Mouse (Mus musculus): ENCODE results near the gene Tlcd2. TPM values are rescaled to one million over a fixed set of nuclear protein-coding genes. Genes with fewer than 3 reads are reported as not detected.
"Not testable (repeated sequence)": the region's sequence is repeated elsewhere in the genome, so short reads cannot be mapped to it uniquely, and the experiment has no call there.

Tlcd2 gene
- polyA plus RNA-seq, 1 experiment from 2014 or later: 16.7 TPM

DNA sequence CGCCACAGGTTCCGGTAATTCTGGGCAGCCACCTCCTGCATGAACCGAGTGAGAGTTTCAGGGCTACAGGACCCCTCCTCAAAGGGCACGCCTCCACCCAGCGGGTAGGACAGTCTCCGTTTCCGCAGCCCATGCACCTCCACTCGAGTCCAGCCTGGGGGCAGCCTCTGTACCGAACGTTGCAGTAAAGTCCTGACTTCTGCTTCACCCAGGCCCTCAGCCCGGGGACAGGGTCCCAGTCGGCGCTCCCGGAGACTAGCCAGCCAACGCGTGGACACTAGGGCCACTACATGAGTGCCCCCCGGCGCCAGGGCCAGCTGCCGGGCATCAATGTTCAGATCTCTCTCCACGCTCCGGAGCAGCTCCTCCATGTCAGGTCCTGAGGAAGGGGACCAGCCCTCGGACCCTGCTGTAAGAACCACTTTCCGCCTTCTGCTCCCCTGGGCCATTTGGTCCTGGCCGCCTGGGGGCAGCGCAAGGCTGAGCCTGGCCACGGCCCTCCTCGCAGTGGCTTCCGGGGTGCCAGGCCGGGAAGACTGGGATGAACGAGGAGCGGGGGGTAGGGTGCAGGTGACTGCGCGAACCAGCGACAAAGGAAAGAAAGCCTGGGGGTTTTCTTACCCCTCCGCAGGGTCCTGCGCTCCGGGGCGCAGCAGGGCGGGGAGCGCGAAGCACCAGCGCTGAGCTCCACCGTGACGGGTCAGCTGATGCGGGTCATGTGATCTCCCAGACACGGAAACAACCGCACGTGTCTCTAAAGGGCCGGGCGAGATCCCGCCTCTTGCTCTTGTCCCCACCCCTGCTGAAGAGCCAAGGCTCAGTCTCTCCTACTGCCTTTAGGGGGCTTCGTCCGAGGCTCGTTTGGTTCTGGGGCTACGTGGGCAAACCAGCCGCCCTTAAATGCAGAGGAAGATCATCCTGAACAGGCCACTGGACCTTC is 7.3 kb upstream of the Tlcd2 start, which contains the start of gene Wdr81:
TSS of gene Wdr81 (minus strand) at position 727 of the 940 bp plus-strand sequence.
- H3K36me3 ChIP-seq (ENCODE audit: control insufficient read depth, insufficient read depth, low read length): no peaks in the 10 kb centered on the region
- peak; percentile 95 for ATAC-seq (ENCODE audit: low read depth)

DNA sequence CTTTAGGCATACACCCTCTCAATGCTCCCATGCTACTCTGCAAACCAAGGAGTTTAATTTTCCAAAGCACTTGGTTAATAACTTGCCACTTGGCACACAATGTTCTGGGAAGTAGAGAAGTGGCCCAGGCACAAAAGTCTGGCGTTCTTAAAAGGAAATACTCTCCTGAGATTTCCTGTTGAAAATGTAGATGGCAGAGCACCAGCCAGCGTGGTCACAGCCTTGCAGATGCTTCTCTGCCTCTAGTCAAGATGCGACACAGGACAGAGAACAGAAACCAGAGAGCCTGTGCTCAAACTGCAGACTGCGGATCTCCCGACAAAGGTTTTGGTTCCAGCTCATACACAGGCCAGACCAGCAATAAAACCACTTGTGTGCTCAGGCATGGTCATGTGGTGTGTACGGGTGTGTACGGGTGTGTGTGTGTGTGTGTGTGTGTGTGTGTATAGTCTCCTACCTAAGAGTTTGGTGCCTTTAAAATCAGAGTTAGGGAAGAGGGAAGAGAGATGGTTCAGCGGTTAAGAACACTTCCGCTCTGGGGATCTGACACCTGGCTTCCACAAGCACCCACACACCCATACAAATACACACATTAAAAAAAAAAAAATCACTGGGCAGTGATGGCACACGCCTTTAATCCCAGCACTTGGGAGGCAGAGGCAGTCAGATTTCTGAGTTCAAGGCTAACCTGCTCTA is 6.3 kb upstream of the Tlcd2 start:
- Histone ChIP-seq H3K9me3 (ENCODE audit: control insufficient read depth, low read length) (no peaks in the 10 kb centered on the region), H3K4me2 (ENCODE audit: low read depth, low read length) (peak overlapping the region; percentile 99), H3K27me3 (ENCODE audit: control insufficient read depth, insufficient read depth, low read depth, low read length) (no peaks in the 10 kb centered on the region), H3K9ac (ENCODE audit: low read length) (peak overlapping the region; percentile 73), H3K4me3 (ENCODE audit: low read length) (peak overlapping the region; percentile 66), H3K36me3 (ENCODE audit: control insufficient read depth, insufficient read depth, low read length) (no peaks in the 10 kb centered on the region), H3K27ac (ENCODE audit: low read length) (peak overlapping the region; percentile 67), H3K4me1 (replicated peaks; ENCODE audit: control insufficient read depth, insufficient read depth, low read length) (peaks cover 24% of the 10 kb centered on the region)
- no peak for ATAC-seq (ENCODE audit: low read depth)
- 67% methylated on average over 10 of the region's 10 CpGs for WGBS

More for the DNA sequence above, 7.3 kb upstream of the Tlcd2 start, which contains the start of gene Wdr81:
- 1% methylated on average over 56 of the region's 56 CpGs for WGBS
- Histone ChIP-seq H3K9me3 (ENCODE audit: control insufficient read depth, low read length) (no peaks in the 10 kb centered on the region), H3K27me3 (ENCODE audit: control insufficient read depth, insufficient read depth, low read depth, low read length) (no peaks in the 10 kb centered on the region), H3K9ac (ENCODE audit: low read length) (peak within 1 kb of the TSS; percentile 73), H3K4me1 (replicated peaks; ENCODE audit: control insufficient read depth, insufficient read depth, low read length) (peaks cover 17% of the 10 kb centered on the region), H3K4me2 (ENCODE audit: low read depth, low read length) (peak within 1 kb of the TSS; percentile 99), H3K4me3 (ENCODE audit: low read length) (peak within 1 kb of the TSS; percentile 66), H3K27ac (ENCODE audit: low read length) (peak within 1 kb of the TSS; percentile 67)

DNA sequence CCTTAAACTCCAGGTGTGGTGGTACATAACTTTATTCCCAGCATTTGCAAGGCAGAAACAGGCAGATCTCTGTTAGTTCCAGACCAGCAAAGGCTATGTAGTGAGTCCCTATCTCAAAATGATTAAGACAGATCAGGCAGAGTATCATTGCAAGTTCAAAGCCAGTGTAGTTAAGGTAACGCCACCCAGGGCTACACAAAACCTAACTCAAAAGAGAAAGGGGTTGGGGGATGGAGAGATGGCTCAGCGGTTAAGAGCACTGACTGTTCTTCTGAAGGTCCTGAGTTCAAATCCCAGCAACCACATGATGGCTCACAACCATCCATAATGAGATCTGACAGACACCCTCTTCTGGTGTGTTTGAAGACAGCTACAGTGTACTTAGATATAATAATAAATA is 5.5 kb upstream of the Tlcd2 start:
- not testable (repeated sequence) for H3K4me2 ChIP-seq (ENCODE audit: low read depth, low read length); H3K9ac ChIP-seq (ENCODE audit: low read length); H3K36me3 ChIP-seq (ENCODE audit: control insufficient read depth, insufficient read depth, low read length); H3K9me3 ChIP-seq (ENCODE audit: control insufficient read depth, low read length); H3K4me3 ChIP-seq (ENCODE audit: low read length); H3K27ac ChIP-seq (ENCODE audit: low read length); H3K27me3 ChIP-seq (ENCODE audit: control insufficient read depth, insufficient read depth, low read depth, low read length); ATAC-seq (ENCODE audit: low read depth)
- peaks cover 24% of the 10 kb centered on the region for H3K4me1 ChIP-seq (replicated peaks; ENCODE audit: control insufficient read depth, insufficient read depth, low read length)
- WGBS: 93% methylated on average over 2 of the region's 2 CpGs

DNA sequence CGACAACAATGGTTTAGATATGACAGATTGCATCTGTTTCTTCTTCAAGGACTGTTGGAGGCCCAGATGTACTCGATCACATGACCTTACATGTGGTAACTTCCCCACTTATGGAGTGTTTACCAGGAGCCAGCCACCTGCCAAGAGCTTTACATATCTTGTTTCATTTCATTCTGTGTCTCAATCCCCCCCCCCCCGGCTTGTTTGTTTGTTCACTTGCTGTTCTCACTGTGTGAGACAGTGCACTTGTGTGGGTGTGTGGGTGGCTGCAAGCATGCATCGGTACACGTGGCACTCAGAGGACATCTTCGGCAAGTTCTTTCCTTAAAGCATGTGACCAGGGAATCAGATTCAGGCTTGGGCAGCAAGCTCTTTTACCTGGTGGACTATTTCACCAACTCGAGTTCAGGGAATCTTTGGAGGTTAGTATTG is 5.1 kb upstream of the Tlcd2 start:
- H3K27ac ChIP-seq (ENCODE audit: low read length): no peak overlapping the region
- peaks cover 24% of the 10 kb centered on the region for H3K4me1 ChIP-seq (replicated peaks; ENCODE audit: control insufficient read depth, insufficient read depth, low read length)
- no peaks in the 10 kb centered on the region for H3K27me3 ChIP-seq (ENCODE audit: control insufficient read depth, insufficient read depth, low read depth, low read length)
- ATAC-seq (ENCODE audit: low read depth): no peak
- H3K9me3 ChIP-seq (ENCODE audit: control insufficient read depth, low read length): no peaks in the 10 kb centered on the region
- no peak overlapping the region for H3K4me2 ChIP-seq (ENCODE audit: low read depth, low read length)
- no peaks in the 10 kb centered on the region for H3K36me3 ChIP-seq (ENCODE audit: control insufficient read depth, insufficient read depth, low read length)
- H3K9ac ChIP-seq (ENCODE audit: low read length): no peak overlapping the region
- WGBS: 81% methylated on average over 7 of the region's 7 CpGs
- H3K4me3 ChIP-seq (ENCODE audit: low read length): no peak overlapping the region

DNA sequence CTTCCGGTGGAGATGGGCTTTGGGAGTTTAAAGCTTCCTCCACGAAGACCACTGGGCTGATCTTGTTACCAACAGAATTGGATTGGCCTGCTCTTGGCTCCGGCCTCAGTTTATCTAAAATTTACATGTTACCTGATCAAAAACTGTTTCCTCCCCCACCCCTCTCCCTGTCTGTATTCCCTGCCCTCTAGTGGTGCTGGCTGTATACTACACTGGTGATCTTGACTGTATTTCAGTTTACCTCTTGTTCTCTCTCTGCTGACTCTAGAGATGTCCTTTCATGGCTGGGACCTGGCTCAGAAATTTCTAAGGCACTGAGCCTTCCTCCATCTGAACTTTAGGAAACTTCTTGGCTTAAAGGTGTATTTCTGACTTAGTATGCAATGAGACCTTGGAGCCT is 3.3 kb upstream of the Tlcd2 start:
- no peak overlapping the region for H3K4me2 ChIP-seq (ENCODE audit: low read depth, low read length)
- 14% methylated on average over 3 of the region's 3 CpGs for WGBS
- no peaks in the 10 kb centered on the region for H3K9me3 ChIP-seq (ENCODE audit: control insufficient read depth, low read length)
- ATAC-seq (ENCODE audit: low read depth): no peak
- no peak overlapping the region for H3K4me3 ChIP-seq (ENCODE audit: low read length)
- H3K27me3 ChIP-seq (ENCODE audit: control insufficient read depth, insufficient read depth, low read depth, low read length): no peaks in the 10 kb centered on the region
- no peak overlapping the region for H3K9ac ChIP-seq (ENCODE audit: low read length)
- no peaks in the 10 kb centered on the region for H3K36me3 ChIP-seq (ENCODE audit: control insufficient read depth, insufficient read depth, low read length)
- H3K4me1 ChIP-seq (replicated peaks; ENCODE audit: control insufficient read depth, insufficient read depth, low read length): peaks cover 37% of the 10 kb centered on the region
- no peak overlapping the region for H3K27ac ChIP-seq (ENCODE audit: low read length)

DNA sequence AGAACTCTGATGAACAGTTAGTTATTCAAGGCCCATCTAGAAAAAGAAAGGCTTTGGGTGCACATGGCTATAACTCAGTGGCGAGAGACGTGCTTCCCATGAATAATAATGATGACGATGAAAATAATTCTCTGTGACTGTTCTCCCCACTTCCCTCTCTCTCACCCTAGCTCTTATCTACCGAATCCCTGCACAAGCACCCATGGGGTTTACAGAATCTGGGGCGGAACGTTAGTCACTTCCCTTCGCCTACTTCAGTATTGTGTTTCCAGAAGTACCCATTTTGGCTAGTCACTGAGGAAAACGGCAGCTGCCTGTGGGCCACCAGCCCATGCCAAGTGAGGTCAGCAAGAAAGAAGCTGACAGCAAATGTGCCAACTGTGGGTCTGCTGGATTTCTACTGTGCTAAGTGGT is 2.9 kb upstream of the Tlcd2 start:
- no peak overlapping the region for H3K27ac ChIP-seq (ENCODE audit: low read length)
- H3K4me1 ChIP-seq (replicated peaks; ENCODE audit: control insufficient read depth, insufficient read depth, low read length): peaks cover 39% of the 10 kb centered on the region
- H3K9me3 ChIP-seq (ENCODE audit: control insufficient read depth, low read length): no peaks in the 10 kb centered on the region
- no peak overlapping the region for H3K4me3 ChIP-seq (ENCODE audit: low read length)
- H3K36me3 ChIP-seq (ENCODE audit: control insufficient read depth, insufficient read depth, low read length): no peaks in the 10 kb centered on the region
- ATAC-seq (ENCODE audit: low read depth): no peak
- no peak overlapping the region for H3K9ac ChIP-seq (ENCODE audit: low read length)
- 74% methylated on average over 8 of the region's 8 CpGs for WGBS
- no peak overlapping the region for H3K4me2 ChIP-seq (ENCODE audit: low read depth, low read length)
- H3K27me3 ChIP-seq (ENCODE audit: control insufficient read depth, insufficient read depth, low read depth, low read length): no peaks in the 10 kb centered on the region

DNA sequence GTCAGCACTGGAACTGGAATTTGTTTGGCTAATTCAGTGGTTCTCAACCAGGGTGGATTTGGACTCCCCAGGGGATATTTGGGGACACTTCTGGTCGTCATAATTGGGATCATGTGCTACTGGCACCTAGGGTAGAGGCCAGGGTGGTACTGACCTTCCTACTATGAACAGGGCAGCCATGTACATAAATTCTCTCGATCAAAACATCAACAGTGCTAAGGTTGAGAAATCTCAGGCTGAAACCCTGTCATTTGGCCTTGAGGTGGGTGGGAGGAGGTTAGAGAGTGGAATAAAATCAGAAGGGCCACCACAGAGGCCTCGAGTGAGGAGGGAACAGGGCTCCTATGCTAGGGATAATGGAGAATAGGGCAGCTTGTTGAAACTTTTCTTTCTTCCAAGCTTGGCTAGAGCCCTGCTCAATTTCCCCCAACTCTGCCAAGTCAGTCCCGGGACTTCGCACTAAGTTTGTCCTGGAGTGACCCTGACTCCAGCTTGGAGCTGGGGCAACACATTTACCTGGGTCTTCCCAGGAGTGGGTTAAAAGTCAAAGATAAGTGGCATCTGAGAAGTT is 2.3 kb upstream of the Tlcd2 start:
- Histone ChIP-seq H3K9me3 (ENCODE audit: control insufficient read depth, low read length) (no peaks in the 10 kb centered on the region), H3K4me1 (replicated peaks; ENCODE audit: control insufficient read depth, insufficient read depth, low read length) (peaks cover 38% of the 10 kb centered on the region), H3K27me3 (ENCODE audit: control insufficient read depth, insufficient read depth, low read depth, low read length) (no peaks in the 10 kb centered on the region), H3K9ac (ENCODE audit: low read length) (no peak overlapping the region), H3K27ac (ENCODE audit: low read length) (peak overlapping the region; percentile 99), H3K4me2 (ENCODE audit: low read depth, low read length) (no peak overlapping the region; the same call in 1 of the 2 replicates), H3K4me3 (ENCODE audit: low read length) (no peak overlapping the region), H3K36me3 (ENCODE audit: control insufficient read depth, insufficient read depth, low read length) (no peaks in the 10 kb centered on the region)
- 66% methylated on average over 5 of the region's 5 CpGs for WGBS
- ATAC-seq (ENCODE audit: low read depth): no peak

DNA sequence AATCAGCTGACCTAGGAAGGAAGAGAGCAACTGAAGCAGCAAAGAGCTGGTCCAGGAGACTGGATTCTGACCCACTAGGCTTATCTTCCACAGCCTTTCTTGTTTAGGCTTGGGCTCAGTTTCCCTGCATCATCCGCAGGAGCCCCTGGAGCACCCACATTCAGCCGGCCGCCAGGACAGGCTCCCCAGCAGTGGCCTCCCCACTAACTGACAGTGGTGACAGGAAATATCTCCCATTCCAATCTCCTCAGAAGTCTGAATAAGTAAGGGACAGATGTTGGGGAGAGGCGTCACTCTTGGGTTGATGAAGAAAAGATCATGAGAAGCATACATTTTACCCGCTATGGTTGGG is 1.8 kb upstream of the Tlcd2 start:
- Histone ChIP-seq H3K36me3 (ENCODE audit: control insufficient read depth, insufficient read depth, low read length) (no peaks in the 10 kb centered on the region), H3K27ac (ENCODE audit: low read length) (peak overlapping the region; percentile 99), H3K4me1 (replicated peaks; ENCODE audit: control insufficient read depth, insufficient read depth, low read length) (peaks cover 36% of the 10 kb centered on the region), H3K9ac (ENCODE audit: low read length) (peak overlapping the region; percentile 64), H3K27me3 (ENCODE audit: control insufficient read depth, insufficient read depth, low read depth, low read length) (no peaks in the 10 kb centered on the region), H3K4me2 (ENCODE audit: low read depth, low read length) (peak overlapping the region; percentile 95), H3K4me3 (ENCODE audit: low read length) (peak overlapping the region; percentile 56), H3K9me3 (ENCODE audit: control insufficient read depth, low read length) (no peaks in the 10 kb centered on the region)
- ATAC-seq (ENCODE audit: low read depth): no peak
- WGBS: 14% methylated on average over 5 of the region's 5 CpGs
